Mouse (Mus musculus): Measurements from ENCODE around the gene Hist2h3b.

Gene Hist2h3b

DNA sequence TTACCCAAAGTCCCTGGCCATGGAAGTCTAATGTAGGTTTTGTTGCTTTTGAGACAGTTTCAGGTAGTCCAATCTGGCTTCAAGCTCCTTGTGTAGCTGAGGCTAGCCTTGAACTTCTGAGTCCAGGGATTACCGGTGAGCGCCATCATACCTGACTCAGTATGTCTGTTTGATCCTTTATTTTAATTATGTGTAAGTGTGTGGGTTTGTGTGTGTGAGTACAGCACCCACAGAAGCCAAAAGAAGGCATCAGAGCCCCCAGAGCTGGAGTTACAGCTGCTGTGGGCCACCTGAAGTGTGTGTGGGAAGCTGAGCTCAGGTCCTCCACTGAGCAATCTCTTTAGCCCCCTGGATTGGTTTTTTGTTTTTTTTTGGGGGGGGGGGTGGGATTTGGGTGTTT lies 31.1 kb downstream of the Hist2h3b start:
- DNase-seq (ENCODE audit: low spot score), result no peak

- no peak for DNase-seq (ENCODE audit: low spot score)
Observed at GRCm38 (mm10) chr3:96300706-96301529, 32.5 kb downstream of the Hist2h3b start.

DNA sequence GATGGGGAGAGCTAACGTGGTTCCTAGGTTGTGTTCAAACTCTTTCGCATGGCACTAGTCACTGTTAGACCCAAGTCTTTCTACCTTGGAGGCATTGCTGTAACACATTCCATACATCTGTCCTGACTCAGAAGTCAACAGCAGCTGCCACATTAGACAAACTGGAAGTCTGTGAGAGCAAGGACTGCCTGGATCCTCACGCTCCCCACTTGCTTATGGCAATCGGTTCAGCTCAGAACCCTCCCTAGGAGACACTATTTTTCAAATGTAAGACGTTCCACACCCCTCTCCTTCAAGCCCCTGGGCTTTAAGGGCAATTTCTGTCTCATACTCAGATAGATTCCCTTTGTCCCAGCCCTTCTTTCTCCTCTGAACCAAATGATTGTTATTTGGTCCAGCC lies 33.6 kb downstream of the Hist2h3b start:
- DNase-seq (ENCODE audit: low spot score), result no peak

GRCm38 (mm10) chr3:96306506-96306905 lies 38.1 kb downstream of the Hist2h3b start:
- DNase-seq (ENCODE audit: low spot score), result no peak

- DNase-seq (ENCODE audit: low spot score), result no peak
Observed at GRCm38 (mm10) chr3:96309441-96309840, 41.0 kb downstream of the Hist2h3b start.

- DNase-seq (ENCODE audit: low spot score), result no peak
Observed at GRCm38 (mm10) chr3:96312341-96313098, 44.1 kb downstream of the Hist2h3b start.

Measured in spleen, adult 12 weeks (tissue).